Comparison of ENCODE assay signal across 34 mouse cellular contexts in the genomic region with DNA sequence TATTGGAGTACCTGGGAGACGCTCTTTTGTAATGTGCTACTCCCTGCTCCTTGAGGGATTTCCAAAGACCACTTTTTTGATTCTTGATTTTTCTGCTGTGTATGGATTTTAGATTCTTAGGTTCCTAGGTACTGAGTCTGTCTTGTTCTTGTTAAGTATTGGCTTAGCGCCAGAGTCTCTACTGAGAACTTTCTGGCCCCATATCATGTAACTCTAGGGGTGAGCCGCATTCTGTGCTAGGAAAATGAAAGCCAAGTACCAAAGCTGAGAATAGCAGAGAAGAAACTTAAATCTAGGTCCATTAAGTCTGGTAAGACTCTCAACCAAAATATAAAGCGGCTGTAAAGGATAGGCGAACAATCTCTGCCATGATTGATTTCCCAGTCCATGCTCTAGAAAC. TPM values are rescaled to one million over a fixed set of nuclear protein-coding genes. Genes with fewer than 3 reads are reported as not detected.
"Had no signal": no experiment of that assay in that cellular context is flagged by ENCODE, and none has a peak within 500 bp of the region (broad histone marks: within the 10 kb centered on the region; RNA-seq: fewer than 3 reads in every experiment).

No protein-coding gene starts in this region.

- ATAC-seq: hindbrain, postnatal 0 days; intestine, embryonic 16.5 days; liver, embryonic 12.5 days had no signal

- H3K36me3 ChIP-seq: hindbrain, embryonic 13.5 days; hindbrain, embryonic 15.5 days; liver, embryonic 12.5 days had no signal

- H3K4me3 ChIP-seq: heart, adult 2 months; heart, embryonic 10.5 days; heart, embryonic 12.5 days; hindbrain, embryonic 13.5 days; hindbrain, embryonic 15.5 days; kidney, embryonic 15.5 days; limb, embryonic 12.5 days; liver, embryonic 12.5 days had no signal

- DNase-seq: gastrocnemius, postnatal 14 days; gastrocnemius, postnatal 36 days; heart, adult 11 months; heart, adult 2 months; heart, postnatal 14 days; heart, postnatal 36 days; kidney, adult 11 months; kidney, adult 2 months; kidney, adult 9 months; kidney, postnatal 14 days; kidney, postnatal 36 days; layer of hippocampus, adult 9-11 months; layer of hippocampus, postnatal 36 days; left cerebral cortex, postnatal 4 days; liver had no signal

- H3K4me2 ChIP-seq: heart, embryonic 12.5 days; hindbrain, embryonic 13.5 days; hindbrain, embryonic 15.5 days; kidney, embryonic 15.5 days; limb, embryonic 12.5 days; liver, embryonic 12.5 days had no signal

- H3K9ac ChIP-seq: heart, embryonic 12.5 days; hindbrain, embryonic 13.5 days; hindbrain, embryonic 15.5 days; kidney, embryonic 15.5 days; limb, embryonic 12.5 days; liver, embryonic 12.5 days; liver, embryonic 14.5 days had no signal

- H3K27ac ChIP-seq: heart, adult 2 months; heart, embryonic 10.5 days; hindbrain, embryonic 13.5 days; hindbrain, embryonic 15.5 days; hindbrain, postnatal 0 days; kidney, embryonic 15.5 days; kidney, postnatal 0 days; limb, embryonic 12.5 days; liver, embryonic 12.5 days; liver, embryonic 14.5 days had no signal

- H3K9me3 ChIP-seq: heart, embryonic 10.5 days; heart, embryonic 12.5 days; hindbrain, embryonic 13.5 days; hindbrain, embryonic 15.5 days; kidney, embryonic 15.5 days; limb, embryonic 12.5 days; liver, embryonic 12.5 days had no signal

- H3K4me1 ChIP-seq: heart, embryonic 10.5 days; heart, embryonic 12.5 days; kidney, embryonic 15.5 days; liver, embryonic 12.5 days had no signal

- H3K27me3 ChIP-seq: heart, embryonic 12.5 days; hindbrain, embryonic 13.5 days; hindbrain, embryonic 15.5 days; kidney, embryonic 15.5 days; limb, embryonic 12.5 days; liver, embryonic 12.5 days had no signal

RNA-seq across cellular contexts. Expression of gene Dnah3, which starts 21.9 kb away (rescaled TPM):
- total RNA-seq: gastrocnemius, postnatal 14 days; heart, adult 2 months; heart, postnatal 36 days; hematopoietic stem cell, adult 5-6 weeks had no signal
- polyA plus RNA-seq: heart, embryonic 10.5 days; heart, embryonic 12.5 days; heart, embryonic 14.5 days; intestine, embryonic 14.5 days; intestine, embryonic 16.5 days; kidney, embryonic 15.5 days; limb, embryonic 12.5 days; liver, embryonic 12.5 days; liver, embryonic 14.5 days; liver, embryonic 16.5 days had no signal

RNA-seq across cellular contexts. Expression of gene Zp2, which starts 28.1 kb away (rescaled TPM):
- total RNA-seq: hematopoietic stem cell, adult 5-6 weeks; hindbrain, postnatal 0 days; layer of hippocampus, postnatal 36 days; left cerebral cortex, postnatal 25 days had no signal
- polyA plus RNA-seq: gonadal fat pad, adult 2 months; heart, embryonic 10.5 days; heart, embryonic 12.5 days; heart, embryonic 14.5 days; heart, embryonic 16.5 days; hindbrain, embryonic 11.5 days; hindbrain, embryonic 13.5 days; hindbrain, embryonic 15.5 days; hindbrain, postnatal 0 days; intestine, embryonic 14.5 days; intestine, embryonic 16.5 days; kidney, adult 2 months; kidney, postnatal 0 days; limb, embryonic 12.5 days; liver, embryonic 12.5 days; liver, embryonic 14.5 days; liver, embryonic 16.5 days had no signal

RNA-seq across cellular contexts. Expression of gene Anks4b, which starts 56.7 kb away (rescaled TPM):
- total RNA-seq: hematopoietic stem cell, adult 5-6 weeks; hindbrain, postnatal 0 days had no signal
- polyA plus RNA-seq: heart, adult 2 months; heart, embryonic 14.5 days; hindbrain, embryonic 13.5 days; hindbrain, embryonic 15.5 days; hindbrain, postnatal 0 days; limb, embryonic 12.5 days had no signal
